Mouse (Mus musculus) layer of hippocampus, adult 9-10 months (tissue): Measurements from ENCODE around the gene Rtl1.

Source experiments
- DNase-seq: peaks from one replicate; pipeline ENCODE4 v3.0.0; 2022; ENCODE audit warnings: low spot score

The Rtl1 gene

GRCm38 (mm10) chr12:109572259-109572658 lies 27.9 kb downstream of the Rtl1 start:
- DNase-seq: no peak

- DNase-seq: no peak
Observed at GRCm38 (mm10) chr12:109560111-109560695, 39.9 kb downstream of the Rtl1 start.

DNA sequence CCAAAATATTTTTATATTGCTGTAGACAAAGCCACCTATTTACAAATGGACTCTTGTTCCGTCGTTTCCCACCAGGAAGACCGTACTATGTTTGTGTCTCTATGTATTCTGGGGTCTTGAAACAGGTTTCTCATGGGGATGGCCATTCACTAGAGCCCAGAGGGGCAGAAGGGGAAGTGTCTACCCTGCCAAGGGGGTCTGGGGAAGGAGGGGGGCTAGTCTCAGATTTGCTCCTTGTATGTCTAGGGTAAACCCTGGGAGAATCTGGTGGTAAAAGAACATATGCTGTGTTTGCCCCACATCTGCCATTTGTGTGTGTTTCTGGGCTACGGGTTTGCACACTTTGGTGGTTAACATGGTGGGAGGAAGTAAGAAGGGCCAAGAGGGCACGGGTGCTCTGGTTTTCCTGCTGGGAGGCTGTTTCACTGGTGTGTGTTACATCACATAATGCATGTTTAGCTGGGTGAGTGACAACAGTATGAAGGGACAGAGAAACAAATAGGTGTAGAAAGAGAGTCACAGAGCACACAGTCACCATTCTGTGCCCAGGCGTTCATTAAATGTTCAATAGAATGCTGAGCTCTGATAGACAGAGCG lies 41.1 kb downstream of the Rtl1 start:
- DNase-seq: no peak

DNA sequence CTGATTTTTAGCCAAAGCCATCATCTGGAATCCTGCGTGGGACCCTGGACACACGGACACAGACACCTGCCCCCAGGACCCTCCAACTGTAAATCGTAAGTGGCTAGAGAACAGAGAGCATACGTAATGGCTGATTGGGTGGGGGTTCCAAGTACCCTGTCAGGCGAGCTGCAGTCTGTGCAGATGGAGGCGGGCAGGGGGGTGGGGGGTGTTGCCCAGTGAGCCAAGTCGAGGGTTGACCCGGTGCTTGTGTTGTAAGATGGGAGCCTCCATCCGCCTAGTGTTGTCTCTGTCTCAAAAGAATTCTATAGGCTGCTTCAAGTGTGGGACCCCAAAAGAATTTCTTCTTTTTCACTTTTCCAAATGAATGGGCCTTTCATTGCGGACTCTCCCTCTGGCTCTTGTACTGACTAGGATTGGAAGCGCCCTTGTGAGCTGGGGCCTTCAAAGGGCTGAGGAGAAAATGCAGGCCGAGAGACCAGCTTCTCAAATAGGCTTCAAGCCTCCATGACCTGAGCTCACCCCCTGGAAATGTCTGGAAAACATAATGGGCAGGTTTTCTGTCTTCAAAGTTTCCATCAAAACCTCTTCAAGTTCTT lies 41.8 kb downstream of the Rtl1 start:
- no peak for DNase-seq

DNA sequence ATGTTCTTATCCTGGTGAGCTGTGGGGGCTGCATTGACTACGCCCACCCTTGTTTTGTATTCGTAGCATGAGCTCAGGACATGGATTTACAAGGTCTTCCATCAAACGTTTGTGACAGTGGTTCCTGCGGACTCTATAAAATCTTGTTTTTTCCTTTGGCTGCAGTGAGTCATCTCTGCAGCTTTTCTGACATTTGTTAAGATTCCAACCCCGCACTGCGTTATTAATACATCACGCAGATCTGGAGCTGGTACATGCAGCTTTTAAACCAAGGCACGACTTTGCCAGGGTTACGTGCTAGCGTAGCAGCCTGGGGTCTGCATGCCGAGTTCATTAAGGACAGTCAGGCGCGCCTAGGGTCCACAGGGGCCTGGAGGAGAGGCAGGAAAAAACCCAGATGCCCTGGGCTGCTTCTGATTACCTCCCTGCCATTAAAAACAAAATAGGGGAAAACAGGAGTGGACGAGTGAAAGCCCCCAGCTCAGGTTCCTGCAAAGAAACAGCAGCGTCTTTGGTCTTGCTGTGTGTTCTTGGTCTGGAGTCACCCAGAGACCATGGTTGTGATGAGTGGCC lies 44.2 kb downstream of the Rtl1 start:
- no peak for DNase-seq

- no peak for DNase-seq
Observed at GRCm38 (mm10) chr12:109553568-109553967, 46.6 kb downstream of the Rtl1 start.

- no peak for DNase-seq
Observed at GRCm38 (mm10) chr12:109552754-109553525, 47.2 kb downstream of the Rtl1 start.

- DNase-seq: no peak
Observed at GRCm38 (mm10) chr12:109551771-109552170, 48.4 kb downstream of the Rtl1 start.

DNA sequence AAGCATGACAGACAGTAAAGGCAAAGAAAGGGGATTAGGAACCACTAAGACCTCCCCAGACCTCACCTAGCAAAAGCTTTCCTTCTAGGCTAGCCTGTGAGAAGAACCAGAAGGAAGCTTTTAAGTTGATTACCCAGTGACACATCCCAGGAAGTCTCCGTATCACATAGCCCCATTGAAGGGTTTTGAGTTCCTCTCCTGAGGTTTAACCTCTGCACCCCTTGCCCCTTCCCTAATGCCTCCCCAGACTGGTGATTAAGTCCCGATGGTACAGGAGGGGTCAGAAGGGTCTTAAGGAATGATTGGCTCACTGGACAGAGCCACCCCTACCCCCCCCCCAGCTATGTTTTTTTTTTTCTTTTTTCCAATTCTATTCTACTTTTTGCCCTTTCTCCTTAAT lies 53.0 kb downstream of the Rtl1 start:
- DNase-seq: no peak

DNA sequence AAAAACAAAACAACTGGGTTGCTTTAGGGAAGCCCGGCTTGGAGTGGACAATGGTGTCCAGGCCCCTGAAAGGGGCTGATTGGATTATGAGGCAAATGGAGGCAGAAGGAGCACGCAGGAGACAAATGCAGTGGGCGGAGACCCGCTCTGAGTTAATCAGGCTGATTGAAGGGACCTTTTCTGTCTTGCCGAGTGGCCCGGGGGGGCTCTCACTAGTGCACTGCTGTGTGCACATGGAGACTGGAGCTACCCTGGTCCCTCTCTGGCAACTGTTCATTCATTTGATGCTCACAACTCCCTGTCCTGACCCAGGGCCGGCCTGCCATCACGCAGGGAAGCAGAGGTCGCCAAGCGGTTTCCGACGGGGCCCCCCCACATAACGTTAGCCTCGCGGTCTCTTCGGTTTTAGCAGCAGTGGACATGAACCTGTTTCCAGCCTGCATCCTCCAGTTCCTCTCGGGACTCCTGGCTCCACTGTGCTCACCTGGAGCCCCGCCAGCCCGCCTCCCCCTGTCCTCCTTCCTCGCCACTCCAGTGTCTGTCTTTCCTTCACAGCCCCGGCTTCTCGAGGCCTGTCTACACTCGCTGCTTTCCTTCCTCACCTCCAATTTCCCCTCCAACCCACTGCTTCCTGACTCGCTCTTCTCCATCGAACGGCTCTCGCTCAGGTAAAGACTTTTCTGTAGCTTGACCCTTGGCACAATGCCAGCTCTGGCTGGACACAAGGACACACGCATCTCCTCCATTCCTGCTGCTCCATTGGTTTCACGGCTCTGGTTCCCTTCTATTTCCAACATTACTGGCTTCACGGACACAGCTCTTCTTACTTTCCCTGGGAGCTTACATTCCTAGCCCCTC lies 54.0 kb downstream of the Rtl1 start:
- DNase-seq: no peak

- no peak for DNase-seq
Observed at GRCm38 (mm10) chr12:109543281-109543923, 56.7 kb downstream of the Rtl1 start.

DNA sequence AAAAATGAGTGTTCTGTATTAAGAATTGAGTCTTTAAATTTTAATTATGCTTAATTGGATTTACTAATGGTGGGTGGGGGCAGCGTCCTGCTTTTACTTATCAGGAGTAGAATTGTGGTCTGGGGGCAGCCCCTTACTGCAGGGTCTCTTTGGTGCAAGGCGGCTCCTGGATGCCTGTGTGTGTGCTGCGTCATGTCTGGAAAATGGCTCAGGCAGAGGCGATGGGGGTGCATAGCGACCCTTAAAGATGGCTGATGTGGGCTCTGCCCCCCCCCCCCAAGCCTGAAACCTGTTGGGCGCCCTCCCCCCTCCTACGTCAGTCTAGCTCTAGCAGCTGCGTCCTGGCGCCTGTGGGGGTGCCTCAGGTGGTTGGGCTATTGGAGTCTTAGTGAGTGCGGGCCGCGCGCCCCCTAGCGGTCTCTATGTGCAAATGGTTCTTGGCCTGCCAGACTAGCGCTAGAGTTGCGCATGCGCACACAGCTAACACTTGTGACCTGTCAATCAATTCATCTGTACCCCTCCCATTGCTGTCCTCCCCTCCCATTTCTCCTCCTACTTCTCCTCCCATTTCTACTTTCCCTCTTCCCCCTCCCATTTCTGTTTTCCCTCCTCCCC lies 57.4 kb downstream of the Rtl1 start:
- no peak for DNase-seq

DNA sequence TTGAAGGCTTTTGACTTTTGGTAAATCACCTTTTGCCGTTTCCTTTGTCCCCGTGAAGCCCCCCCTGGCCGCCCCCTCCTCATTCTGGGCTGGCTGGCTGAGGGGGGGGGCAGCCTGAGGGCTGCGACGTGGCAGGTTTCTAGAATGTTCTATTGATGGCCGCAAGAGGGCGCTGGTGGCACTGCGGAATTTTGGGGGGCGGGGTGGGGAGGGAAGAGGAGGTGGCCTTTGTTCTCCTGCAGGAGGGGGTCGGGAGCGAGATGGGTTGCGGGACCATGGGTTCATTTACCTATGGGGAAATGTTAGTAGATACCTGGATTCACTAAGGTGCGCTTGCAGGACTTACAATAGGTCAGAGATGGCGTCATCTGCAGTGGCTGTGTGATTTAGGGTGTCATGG lies 58.1 kb downstream of the Rtl1 start:
- no peak for DNase-seq

DNA sequence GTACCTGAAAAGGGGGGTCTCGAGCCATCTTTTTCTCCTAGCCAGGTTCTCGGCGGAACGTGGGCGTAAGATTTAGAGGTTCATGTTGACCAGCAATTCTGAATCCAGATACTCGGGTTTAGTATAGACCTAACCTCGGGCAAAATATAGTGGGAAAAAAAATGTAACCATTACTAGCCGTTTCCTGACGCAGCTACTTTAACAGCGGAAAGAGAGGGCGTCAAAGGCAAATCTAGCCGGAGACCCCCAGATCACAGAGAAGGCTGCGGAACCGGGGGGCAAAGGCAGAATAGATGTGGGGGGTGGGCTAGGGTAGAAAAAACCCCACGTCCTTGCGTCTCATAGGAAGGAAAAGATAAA lies 58.6 kb downstream of the Rtl1 start:
- DNase-seq: no peak

- peak; percentile 35 for DNase-seq
Observed at GRCm38 (mm10) chr12:109540739-109541539, 59.2 kb downstream of the Rtl1 start.

- no peak for DNase-seq
Observed at GRCm38 (mm10) chr12:109539950-109540349, 60.2 kb downstream of the Rtl1 start.
